ENCODE assay signal across 15 mouse cellular contexts in the genomic region with DNA sequence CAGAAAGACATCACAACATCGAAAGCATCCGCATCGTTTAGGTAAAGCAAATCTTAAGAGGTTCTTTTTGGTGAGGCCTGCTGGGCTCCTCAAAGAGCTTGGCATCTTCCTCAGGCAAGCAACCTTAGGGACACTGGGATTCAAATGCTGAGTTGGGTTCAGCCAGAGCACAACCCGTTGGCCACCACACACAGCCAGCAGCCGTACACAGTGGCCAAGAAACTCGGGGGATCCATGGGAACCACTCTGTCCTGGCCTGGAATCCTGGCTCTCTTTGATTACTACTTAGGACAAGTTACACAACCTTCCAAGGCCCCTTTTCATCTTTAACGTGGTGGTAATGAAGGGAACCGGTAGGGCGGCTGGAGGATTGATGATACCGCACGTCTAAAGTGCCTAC. TPM values are rescaled to one million over a fixed set of nuclear protein-coding genes. Genes with fewer than 3 reads are reported as not detected.
A peak's percentile ranks its signal among the peaks of the same experiment; 100 is the strongest.
DNase-seq lines count a peak whose midpoint lies in the region; ATAC-seq and TF ChIP-seq lines count a peak whose summit lies in the region.
"Had no signal": no experiment of that assay in that cellular context is flagged by ENCODE, and none has a peak within 500 bp of the region (broad histone marks: within the 10 kb centered on the region; RNA-seq: fewer than 3 reads in every experiment).

No protein-coding gene starts in this region.

- no peak overlapping the region for H3K9ac ChIP-seq in intestine, embryonic 16.5 days (ENCODE audit: low read depth, low read length)
- H3K9ac ChIP-seq: hindbrain, embryonic 12.5 days; limb, embryonic 15.5 days; neural tube, embryonic 13.5 days had no signal

- no peak for TF ChIP-seq CTCF in lung, adult 2 months (IDR thresholded peaks at IDR 0.05; ENCODE audit: insufficient read depth, low read length)

- no peak for TF ChIP-seq POLR2A in lung, adult 2 months (IDR thresholded peaks at IDR 0.05; ENCODE audit: borderline replicate concordance, extremely low read depth, low read depth, low read length)

- DNase-seq in adrenal gland, postnatal 14 days, result peak; percentile 36
- no peak for DNase-seq in adrenal gland, postnatal 4 days (ENCODE audit: low spot score in 2 of 2)
- DNase-seq in lung, adult 18-20 months, result peak; percentile 28 to 38
- DNase-seq in lung, adult 2 months, result no peak
- peak; percentile 66 for DNase-seq in gastrocnemius, postnatal 25 days
- DNase-seq in left cerebral cortex, postnatal 25 days (ENCODE audit: low spot score in 2 of 2), result peak; percentile 38 to 71
- no peak for DNase-seq in kidney, postnatal 10 days
- DNase-seq: kidney, postnatal 25 days had no signal

- no peak overlapping the region for H3K27ac ChIP-seq in intestine, embryonic 16.5 days (ENCODE audit: low read length)
- H3K27ac ChIP-seq: forebrain, embryonic 10.5 days; hindbrain, embryonic 12.5 days; limb, embryonic 15.5 days; neural tube, embryonic 13.5 days had no signal

- no peaks in the 10 kb centered on the region for H3K4me1 ChIP-seq in lung, adult 2 months (ENCODE audit: control insufficient read depth, insufficient read depth, low read length)
- H3K4me1 ChIP-seq in intestine, embryonic 16.5 days (ENCODE audit: control insufficient read depth, insufficient read depth, low read length), result no peaks in the 10 kb centered on the region
- H3K4me1 ChIP-seq: forebrain, embryonic 10.5 days; hindbrain, embryonic 12.5 days; limb, embryonic 15.5 days; neural tube, embryonic 13.5 days had no signal

- no peaks in the 10 kb centered on the region for H3K9me3 ChIP-seq in intestine, embryonic 16.5 days (ENCODE audit: control insufficient read depth, low read length)
- H3K9me3 ChIP-seq: forebrain, embryonic 10.5 days; hindbrain, embryonic 12.5 days; limb, embryonic 15.5 days; neural tube, embryonic 13.5 days had no signal

- H3K36me3 ChIP-seq in intestine, embryonic 16.5 days (ENCODE audit: control insufficient read depth, insufficient read depth, low read length), result no peaks in the 10 kb centered on the region
- H3K36me3 ChIP-seq: forebrain, embryonic 10.5 days; hindbrain, embryonic 12.5 days; limb, embryonic 15.5 days; neural tube, embryonic 13.5 days had no signal

- 74% methylated on average over 11 of the region's 11 CpGs for WGBS in lung, adult 2 months
- 84% methylated on average over 11 of the region's 11 CpGs for WGBS in intestine, embryonic 16.5 days

- intact Hi-C loops in left cerebral cortex, postnatal 25 days (cut with DNase I), result no loop called here

- no peak overlapping the region for H3K4me2 ChIP-seq in intestine, embryonic 16.5 days (ENCODE audit: low read depth, low read length)
- H3K4me2 ChIP-seq: hindbrain, embryonic 12.5 days; limb, embryonic 15.5 days; neural tube, embryonic 13.5 days had no signal

- H3K27me3 ChIP-seq in intestine, embryonic 16.5 days (replicated peaks; ENCODE audit: control insufficient read depth, insufficient read depth, low read length), result no peaks in the 10 kb centered on the region
- H3K27me3 ChIP-seq: hindbrain, embryonic 12.5 days; limb, embryonic 15.5 days; neural tube, embryonic 13.5 days had no signal

- ATAC-seq in intestine, embryonic 16.5 days, result no peak

- H3K4me3 ChIP-seq in lung, adult 2 months (replicated peaks; ENCODE audit: extremely low read depth, low read depth, low read length), result no peak overlapping the region
- H3K4me3 ChIP-seq in intestine, embryonic 16.5 days (ENCODE audit: low read length), result no peak overlapping the region
- H3K4me3 ChIP-seq: forebrain, embryonic 10.5 days; hindbrain, embryonic 12.5 days; limb, embryonic 15.5 days; neural tube, embryonic 13.5 days had no signal

RNA-seq across cellular contexts. Expression of gene Hivep3, which starts 16.1 kb away (rescaled TPM):
- total RNA-seq in adrenal gland, postnatal 14 days (2021), result 9.4 and 10.0 TPM in 2 replicates
- total RNA-seq in adrenal gland, postnatal 4 days (2021), result 10 to 100 TPM; 10.6 to 12.0 TPM
- 15.0 and 23.1 TPM in 2 replicates for polyA plus RNA-seq in lung, adult 2 months (2012; rRNA removed)
- 1 to 10 TPM; 2.4 TPM for total RNA-seq in gastrocnemius, postnatal 25 days (2021)
- total RNA-seq in left cerebral cortex, postnatal 25 days (2021), result 10 to 100 TPM; 58.0 to 67.2 TPM
- polyA plus RNA-seq in intestine, embryonic 16.5 days (2015; fragmentation: Nextera tagmentation; extraction: Ambion mirVana), result 4.0 and 4.4 TPM in 2 replicates
- total RNA-seq: MEL had no signal

RNA-seq across cellular contexts. Expression of gene Guca2b, which starts 58.7 kb away (rescaled TPM):
- total RNA-seq in adrenal gland, postnatal 14 days (2021), result not detected in 2 replicates
- total RNA-seq in adrenal gland, postnatal 4 days (2021), result under 1 TPM in 1 of 2 experiments, not detected in 1; 0.53 TPM
- 0.46 TPM in 1 of 2 replicates, not detected in the other for polyA plus RNA-seq in lung, adult 2 months (2012; rRNA removed)
- total RNA-seq in gastrocnemius, postnatal 25 days (2021), result not detected
- not detected for total RNA-seq in left cerebral cortex, postnatal 25 days (2021)
- polyA plus RNA-seq in intestine, embryonic 16.5 days (2015; fragmentation: Nextera tagmentation; extraction: Ambion mirVana), result 93.8 and 157 TPM in 2 replicates
- total RNA-seq: megakaryocyte, adult 5-6 weeks; MEL had no signal
- polyA plus RNA-seq: forebrain, embryonic 10.5 days; hindbrain, embryonic 12.5 days; limb, embryonic 15.5 days; neural tube, embryonic 13.5 days had no signal

Comparison
In these comparisons a context has a peak if more than half of its experiments do, and no peak if none do; other contexts are left out.
1. DNase-seq: peak in adrenal gland, postnatal 14 days (single experiment), lung, adult 18-20 months (2 of 2), gastrocnemius, postnatal 25 days (single experiment) and left cerebral cortex, postnatal 25 days (2 of 2); none in adrenal gland, postnatal 4 days (0 of 2), lung, adult 2 months (single experiment) and kidney, postnatal 10 days (single experiment).